Mouse (Mus musculus): ENCODE results near the gene Cacnb4. TPM values are rescaled to one million over a fixed set of nuclear protein-coding genes. Genes with fewer than 3 reads are reported as not detected.

The Cacnb4 gene
- polyA plus RNA-seq, 1 experiment from 2014 or later = 0.39 TPM

- peak; percentile 20; the same call in 1 of the 2 replicates for ATAC-seq
Observed at GRCm38 (mm10) chr2:52603421-52603820, 73.2 kb downstream of the Cacnb4 start.

DNA sequence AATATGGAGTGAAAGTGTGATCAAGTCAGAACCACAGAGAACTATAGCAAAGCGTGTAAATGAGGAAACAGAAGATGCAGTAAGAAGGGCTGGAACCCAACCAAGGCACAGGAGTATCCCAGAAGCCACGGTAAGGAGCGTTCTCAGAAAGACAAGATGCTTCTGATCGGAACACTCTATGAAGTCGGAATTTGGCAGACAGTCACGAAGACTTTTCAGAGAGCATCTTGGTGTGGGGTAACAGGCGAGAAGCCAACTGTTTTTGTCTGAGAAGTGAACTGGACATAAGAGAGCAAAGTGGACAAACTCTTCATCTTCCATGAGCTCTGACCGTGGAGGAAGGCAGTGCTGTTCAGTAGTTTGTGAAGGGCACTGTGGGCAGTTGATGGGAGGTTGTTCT, 73.7 kb downstream of the Cacnb4 start:
- WGBS = 79% methylated on average over 8 of the region's 8 CpGs
- Histone ChIP-seq H3K4me1 (ENCODE audit: control insufficient read depth, insufficient read depth, low read length) (no peaks in the 10 kb centered on the region), H3K27me3 (replicated peaks; ENCODE audit: control insufficient read depth, insufficient read depth, low read length) (no peaks in the 10 kb centered on the region), H3K4me2 (ENCODE audit: low read depth, low read length) (no peak overlapping the region), H3K4me3 (ENCODE audit: low read length) (no peak overlapping the region), H3K27ac (ENCODE audit: low read length) (no peak overlapping the region), H3K9ac (ENCODE audit: low read depth, low read length) (no peak overlapping the region), H3K36me3 (ENCODE audit: control insufficient read depth, insufficient read depth, low read length) (no peaks in the 10 kb centered on the region), H3K9me3 (ENCODE audit: control insufficient read depth, low read length) (no peaks in the 10 kb centered on the region)
- ATAC-seq = no peak

More at GRCm38 (mm10) chr2:52603421-52603820, 73.2 kb downstream of the Cacnb4 start:
- H3K36me3 ChIP-seq (ENCODE audit: control insufficient read depth, insufficient read depth, low read length) = no peaks in the 10 kb centered on the region
- H3K4me1 ChIP-seq (ENCODE audit: control insufficient read depth, insufficient read depth, low read length) = no peaks in the 10 kb centered on the region
- no peak overlapping the region for H3K9ac ChIP-seq (ENCODE audit: low read depth, low read length)
- no peaks in the 10 kb centered on the region for H3K27me3 ChIP-seq (replicated peaks; ENCODE audit: control insufficient read depth, insufficient read depth, low read length)
- 65% methylated on average over 6 of the region's 6 CpGs for WGBS
- H3K4me3 ChIP-seq (ENCODE audit: low read length) = no peak overlapping the region
- no peak overlapping the region for H3K27ac ChIP-seq (ENCODE audit: low read length)
- no peak overlapping the region for H3K4me2 ChIP-seq (ENCODE audit: low read depth, low read length)
- H3K9me3 ChIP-seq (ENCODE audit: control insufficient read depth, low read length) = no peaks in the 10 kb centered on the region

DNA sequence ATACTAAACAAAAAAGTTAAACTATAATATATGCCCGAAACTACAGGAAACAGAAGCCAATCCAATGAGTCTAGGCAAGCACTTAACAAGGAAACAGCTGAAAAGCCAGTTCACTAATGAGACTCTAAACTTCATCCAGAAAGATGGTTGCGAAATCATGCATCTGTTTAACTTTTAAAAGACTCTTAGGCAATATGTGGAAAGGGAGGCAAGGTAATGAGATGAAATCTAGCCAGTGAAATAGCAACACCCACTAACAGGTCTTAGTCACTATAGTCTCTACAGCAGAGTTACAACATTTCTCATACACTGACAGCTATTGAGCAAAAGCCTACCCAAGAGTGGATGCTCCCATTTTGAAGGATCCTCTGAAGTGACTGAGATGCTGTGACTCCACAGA, 74.4 kb downstream of the Cacnb4 start:
- ATAC-seq = peak; percentile 81; the same call in 1 of the 2 replicates
- Histone ChIP-seq H3K4me2 (ENCODE audit: low read depth, low read length) (no peak overlapping the region), H3K4me3 (ENCODE audit: low read length) (no peak overlapping the region), H3K9ac (ENCODE audit: low read depth, low read length) (no peak overlapping the region), H3K9me3 (ENCODE audit: control insufficient read depth, low read length) (no peaks in the 10 kb centered on the region), H3K27ac (ENCODE audit: low read length) (no peak overlapping the region), H3K36me3 (ENCODE audit: control insufficient read depth, insufficient read depth, low read length) (no peaks in the 10 kb centered on the region), H3K4me1 (ENCODE audit: control insufficient read depth, insufficient read depth, low read length) (no peaks in the 10 kb centered on the region), H3K27me3 (replicated peaks; ENCODE audit: control insufficient read depth, insufficient read depth, low read length) (no peaks in the 10 kb centered on the region)
- 82% methylated on average over 2 of the region's 2 CpGs for WGBS

- H3K27ac ChIP-seq (ENCODE audit: low read length) = no peak overlapping the region
- H3K9me3 ChIP-seq (ENCODE audit: control insufficient read depth, low read length) = no peaks in the 10 kb centered on the region
- no peaks in the 10 kb centered on the region for H3K36me3 ChIP-seq (ENCODE audit: control insufficient read depth, insufficient read depth, low read length)
- ATAC-seq = no peak
- no peaks in the 10 kb centered on the region for H3K4me1 ChIP-seq (ENCODE audit: control insufficient read depth, insufficient read depth, low read length)
- no peak overlapping the region for H3K4me2 ChIP-seq (ENCODE audit: low read depth, low read length)
- H3K4me3 ChIP-seq (ENCODE audit: low read length) = no peak overlapping the region
- H3K9ac ChIP-seq (ENCODE audit: low read depth, low read length) = no peak overlapping the region
- H3K27me3 ChIP-seq (replicated peaks; ENCODE audit: control insufficient read depth, insufficient read depth, low read length) = no peaks in the 10 kb centered on the region
Observed at GRCm38 (mm10) chr2:52597511-52597910, 79.1 kb downstream of the Cacnb4 start.

DNA sequence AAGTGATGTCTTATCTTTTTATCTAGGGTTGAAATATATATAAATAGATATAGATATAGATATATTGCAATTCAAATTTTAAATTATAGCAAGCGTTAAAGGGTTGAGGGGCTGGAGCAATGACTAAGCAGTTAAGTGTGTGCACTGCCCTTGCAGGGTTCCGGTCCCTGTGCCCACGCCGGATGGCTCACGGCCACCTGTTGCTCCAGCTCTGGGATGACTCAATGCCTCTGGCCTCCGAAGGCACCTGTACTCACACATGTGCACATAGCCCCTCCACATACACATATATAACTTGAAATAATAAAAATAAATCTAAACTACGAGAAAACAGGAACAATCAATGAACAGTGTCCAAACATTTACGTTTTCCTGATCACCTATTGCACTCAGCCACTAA, 82.8 kb downstream of the Cacnb4 start:
- ATAC-seq = no peak
- no peak overlapping the region for H3K4me3 ChIP-seq (ENCODE audit: low read length)
- WGBS = 84% methylated on average over 8 of the region's 8 CpGs
- no peaks in the 10 kb centered on the region for H3K9me3 ChIP-seq (ENCODE audit: control insufficient read depth, low read length)
- H3K4me2 ChIP-seq (ENCODE audit: low read depth, low read length) = no peak overlapping the region
- no peak overlapping the region for H3K9ac ChIP-seq (ENCODE audit: low read depth, low read length)
- H3K27me3 ChIP-seq (replicated peaks; ENCODE audit: control insufficient read depth, insufficient read depth, low read length) = no peaks in the 10 kb centered on the region
- H3K4me1 ChIP-seq (ENCODE audit: control insufficient read depth, insufficient read depth, low read length) = peaks cover 4% of the 10 kb centered on the region; the same call in 1 of the 2 replicates
- H3K36me3 ChIP-seq (ENCODE audit: control insufficient read depth, insufficient read depth, low read length) = no peaks in the 10 kb centered on the region
- H3K27ac ChIP-seq (ENCODE audit: low read length) = no peak overlapping the region

- no peak for ATAC-seq
- H3K4me1 ChIP-seq (ENCODE audit: control insufficient read depth, insufficient read depth, low read length) = peaks cover 4% of the 10 kb centered on the region; the same call in 1 of the 2 replicates
- WGBS = 57% methylated on average over 5 of the region's 5 CpGs
Observed at GRCm38 (mm10) chr2:52593260-52593659, 83.4 kb downstream of the Cacnb4 start.

DNA sequence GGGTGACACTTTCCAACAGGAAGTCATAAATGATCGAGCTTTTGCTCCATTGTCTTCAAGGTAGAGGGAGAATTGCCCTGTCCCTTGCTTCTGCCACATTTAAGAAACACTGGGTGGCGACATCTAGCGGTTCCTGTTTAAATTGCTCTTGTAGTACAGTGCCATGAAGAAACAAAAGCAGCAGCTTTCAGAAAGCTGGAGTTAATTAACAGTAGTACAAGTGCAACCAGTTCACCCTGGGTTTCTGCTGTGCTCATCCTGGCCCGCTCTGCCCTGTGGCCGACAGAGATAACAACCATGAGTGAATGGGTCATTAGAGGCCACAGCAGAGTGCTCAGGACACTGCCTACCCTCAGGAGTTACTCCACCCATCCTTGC, 85.7 kb downstream of the Cacnb4 start:
- 2% methylated on average over 5 of the region's 5 CpGs for WGBS
- H3K4me2 ChIP-seq (ENCODE audit: low read depth, low read length) = no peak overlapping the region
- H3K9me3 ChIP-seq (ENCODE audit: control insufficient read depth, low read length) = no peaks in the 10 kb centered on the region
- H3K4me3 ChIP-seq (ENCODE audit: low read length) = no peak overlapping the region
- H3K9ac ChIP-seq (ENCODE audit: low read depth, low read length) = 0 out of 2 replicates have a peak overlapping the region, but pooled peaks have one; percentile 20
- peaks cover 4% of the 10 kb centered on the region; the same call in 1 of the 2 replicates for H3K4me1 ChIP-seq (ENCODE audit: control insufficient read depth, insufficient read depth, low read length)
- no peaks in the 10 kb centered on the region for H3K36me3 ChIP-seq (ENCODE audit: control insufficient read depth, insufficient read depth, low read length)
- no peaks in the 10 kb centered on the region for H3K27me3 ChIP-seq (replicated peaks; ENCODE audit: control insufficient read depth, insufficient read depth, low read length)
- H3K27ac ChIP-seq (ENCODE audit: low read length) = no peak overlapping the region
- ATAC-seq = peak; percentile 80

More at GRCm38 (mm10) chr2:52593260-52593659, 83.4 kb downstream of the Cacnb4 start:
- Histone ChIP-seq H3K9me3 (ENCODE audit: control insufficient read depth, low read length) (no peaks in the 10 kb centered on the region), H3K4me3 (ENCODE audit: low read length) (no peak overlapping the region), H3K27me3 (replicated peaks; ENCODE audit: control insufficient read depth, insufficient read depth, low read length) (no peaks in the 10 kb centered on the region), H3K36me3 (ENCODE audit: control insufficient read depth, insufficient read depth, low read length) (no peaks in the 10 kb centered on the region), H3K4me2 (ENCODE audit: low read depth, low read length) (no peak overlapping the region), H3K27ac (ENCODE audit: low read length) (no peak overlapping the region), H3K9ac (ENCODE audit: low read depth, low read length) (no peak overlapping the region)

GRCm38 (mm10) chr2:52590340-52590969, 86.2 kb downstream of the Cacnb4 start:
- H3K27ac ChIP-seq (ENCODE audit: low read length) = no peak overlapping the region
- peaks cover 4% of the 10 kb centered on the region; the same call in 1 of the 2 replicates for H3K4me1 ChIP-seq (ENCODE audit: control insufficient read depth, insufficient read depth, low read length)
- H3K9me3 ChIP-seq (ENCODE audit: control insufficient read depth, low read length) = no peaks in the 10 kb centered on the region
- 70% methylated on average over 7 of the region's 7 CpGs for WGBS
- no peak; the same call in 1 of the 2 replicates for ATAC-seq
- H3K36me3 ChIP-seq (ENCODE audit: control insufficient read depth, insufficient read depth, low read length) = no peaks in the 10 kb centered on the region
- no peak overlapping the region for H3K4me3 ChIP-seq (ENCODE audit: low read length)
- no peaks in the 10 kb centered on the region for H3K27me3 ChIP-seq (replicated peaks; ENCODE audit: control insufficient read depth, insufficient read depth, low read length)
- H3K4me2 ChIP-seq (ENCODE audit: low read depth, low read length) = no peak overlapping the region
- H3K9ac ChIP-seq (ENCODE audit: low read depth, low read length) = 0 out of 2 replicates have a peak overlapping the region, but pooled peaks have one; percentile 20

DNA sequence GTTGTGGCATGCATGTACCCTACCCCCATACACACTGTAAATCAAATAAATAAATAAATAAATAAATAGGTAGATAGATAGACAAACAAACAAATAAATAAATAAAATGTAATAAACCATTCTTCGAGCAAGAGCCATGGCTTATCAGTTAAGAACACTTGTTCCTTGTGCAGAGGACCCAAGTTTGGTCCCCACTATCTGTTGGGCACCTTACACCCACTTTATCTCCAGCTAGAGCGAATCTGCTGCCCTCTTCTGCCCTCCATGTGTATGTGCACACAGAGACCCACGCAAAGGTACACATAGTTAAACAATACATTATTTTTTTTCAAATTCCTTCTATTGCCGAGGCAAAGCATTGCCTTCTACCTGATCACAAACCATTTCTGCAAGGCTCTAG, 87.1 kb downstream of the Cacnb4 start:
- Histone ChIP-seq H3K27ac (ENCODE audit: low read length) (no peak overlapping the region), H3K36me3 (ENCODE audit: control insufficient read depth, insufficient read depth, low read length) (no peaks in the 10 kb centered on the region), H3K9ac (ENCODE audit: low read depth, low read length) (no peak overlapping the region), H3K4me1 (ENCODE audit: control insufficient read depth, insufficient read depth, low read length) (peaks cover 4% of the 10 kb centered on the region; the same call in 1 of the 2 replicates), H3K4me2 (ENCODE audit: low read depth, low read length) (no peak overlapping the region), H3K9me3 (ENCODE audit: control insufficient read depth, low read length) (no peaks in the 10 kb centered on the region), H3K4me3 (ENCODE audit: low read length) (no peak overlapping the region), H3K27me3 (replicated peaks; ENCODE audit: control insufficient read depth, insufficient read depth, low read length) (no peaks in the 10 kb centered on the region)
- WGBS = 90% methylated on average over 4 of the region's 4 CpGs
- no peak for ATAC-seq

GRCm38 (mm10) chr2:52585384-52585783, 91.2 kb downstream of the Cacnb4 start:
- no peak for ATAC-seq
- 60% methylated on average over 4 of the region's 4 CpGs for WGBS
- H3K36me3 ChIP-seq (ENCODE audit: control insufficient read depth, insufficient read depth, low read length) = no peaks in the 10 kb centered on the region
- H3K4me3 ChIP-seq (ENCODE audit: low read length) = no peak overlapping the region
- no peak overlapping the region for H3K4me2 ChIP-seq (ENCODE audit: low read depth, low read length)
- peaks cover 1% of the 10 kb centered on the region; the same call in 1 of the 2 replicates for H3K4me1 ChIP-seq (ENCODE audit: control insufficient read depth, insufficient read depth, low read length)
- no peak overlapping the region for H3K9ac ChIP-seq (ENCODE audit: low read depth, low read length)
- no peaks in the 10 kb centered on the region for H3K27me3 ChIP-seq (replicated peaks; ENCODE audit: control insufficient read depth, insufficient read depth, low read length)
- no peak overlapping the region for H3K27ac ChIP-seq (ENCODE audit: low read length)
- no peaks in the 10 kb centered on the region for H3K9me3 ChIP-seq (ENCODE audit: control insufficient read depth, low read length)
